Mouse (Mus musculus) lung, embryonic 15.5 days (tissue): ENCODE results near the gene Mfsd9. TPM values are rescaled to one million over a fixed set of nuclear protein-coding genes. Genes with fewer than 3 reads are reported as not detected.
A peak's percentile ranks its signal among the peaks of the same experiment; 100 is the strongest.

Experiments used
- ATAC-seq: fragments of 200-750 bp; cut with Nextera tagmentation; 2 replicates; pipeline ENCODE4 v1.8.0; 2017; ENCODE audit warnings: moderate number of reproducible peaks, borderline replicate concordance; ENCODE audit not compliant: low FRiP score, low TSS enrichment; ENCODE audit errors: extremely low read depth
- H3K27ac ChIP-seq: fragments of 300-500 bp; sonication (generic); 2 replicates; pipeline ENCODE4 v1.5.1; 2015; ENCODE audit warnings: moderate library complexity, mild to moderate bottlenecking, inconsistent platforms
- H3K27me3 ChIP-seq: fragments of 300-500 bp; sonication (generic); 2 replicates; pipeline ENCODE4 v1.6.1; 2015; ENCODE audit warnings: inconsistent platforms
- H3K36me3 ChIP-seq: fragments of 300-500 bp; sonication (generic); 2 replicates; pipeline ENCODE4 v1.6.1; 2015; ENCODE audit warnings: inconsistent platforms
- H3K4me1 ChIP-seq: fragments of 300-500 bp; sonication (generic); 2 replicates; pipeline ENCODE4 v1.6.1; 2015; ENCODE audit warnings: inconsistent platforms
- H3K4me2 ChIP-seq: fragments of 300-500 bp; sonication (generic); 2 replicates; pipeline ENCODE4 v1.6.1; 2015; ENCODE audit warnings: inconsistent platforms, mild to moderate bottlenecking, moderate library complexity
- H3K4me3 ChIP-seq: fragments of 300-500 bp; sonication (generic); 2 replicates; pipeline ENCODE4 v1.5.1; 2015; ENCODE audit warnings: mild to moderate bottlenecking, inconsistent platforms
- H3K9ac ChIP-seq: fragments of 300-500 bp; sonication (generic); 2 replicates; pipeline ENCODE4 v1.6.1; 2015; ENCODE audit warnings: inconsistent platforms
- H3K9me3 ChIP-seq: fragments of 300-500 bp; sonication (generic); 2 replicates; pipeline ENCODE4 v1.6.1; 2016; ENCODE audit warnings: inconsistent platforms
- WGBS: fragments of 180-500 bp; shearing (Covaris S2); methylation state at CpG from one replicate; pipeline ENCODE4 v1.1.7; 2015; 5-methylcytosine and 5-hydroxymethylcytosine counted together
- polyA plus RNA-seq: library from polyadenylated mRNA; unstranded; fragments of >200 nt; fragmentation: Nextera tagmentation; extraction: Ambion mirVana; gene quantifications from 2 replicates; pipeline ENCODE4 v1.2.1, GENCODE M21; 2015

The Mfsd9 gene
- polyA plus RNA-seq, 1 experiment from 2014 or later = 3.3 TPM

GRCm38 (mm10) chr1:40804118-40804517 is 13.6 kb upstream of the Mfsd9 start:
- Histone ChIP-seq H3K36me3 (no peaks in the 10 kb centered on the region), H3K4me2 (no peak overlapping the region), H3K4me3 (no peak overlapping the region), H3K4me1 (no peaks in the 10 kb centered on the region), H3K9me3 (no peaks in the 10 kb centered on the region), H3K27me3 (no peaks in the 10 kb centered on the region), H3K9ac (no peak overlapping the region), H3K27ac (no peak overlapping the region)
- ATAC-seq = no peak
- WGBS = 80% methylated on average over 12 of the region's 12 CpGs

- ATAC-seq = no peak
- 18% methylated on average over 3 of the region's 3 CpGs for WGBS
Observed at GRCm38 (mm10) chr1:40802759-40803158, 12.3 kb upstream of the Mfsd9 start.

GRCm38 (mm10) chr1:40800908-40801307 is 10.4 kb upstream of the Mfsd9 start:
- Histone ChIP-seq H3K4me1 (no peaks in the 10 kb centered on the region), H3K9me3 (no peaks in the 10 kb centered on the region), H3K27ac (no peak overlapping the region), H3K4me3 (no peak overlapping the region), H3K27me3 (no peaks in the 10 kb centered on the region), H3K4me2 (no peak overlapping the region), H3K9ac (no peak overlapping the region), H3K36me3 (no peaks in the 10 kb centered on the region)
- ATAC-seq = no peak
- WGBS = 72% methylated on average over 5 of the region's 5 CpGs

More at GRCm38 (mm10) chr1:40802759-40803158, 12.3 kb upstream of the Mfsd9 start:
- Histone ChIP-seq H3K27ac (no peak overlapping the region), H3K4me2 (no peak overlapping the region), H3K27me3 (no peaks in the 10 kb centered on the region), H3K4me1 (no peaks in the 10 kb centered on the region), H3K9me3 (no peaks in the 10 kb centered on the region), H3K36me3 (no peaks in the 10 kb centered on the region), H3K4me3 (no peak overlapping the region), H3K9ac (no peak overlapping the region)

- H3K27ac ChIP-seq = no peak overlapping the region
- H3K4me3 ChIP-seq = no peak overlapping the region
- WGBS = 90% methylated on average over 8 of the region's 8 CpGs
- H3K36me3 ChIP-seq = no peaks in the 10 kb centered on the region
- no peak for ATAC-seq
- no peak overlapping the region for H3K9ac ChIP-seq
- H3K27me3 ChIP-seq = no peaks in the 10 kb centered on the region
- H3K4me2 ChIP-seq = no peak overlapping the region
- H3K9me3 ChIP-seq = no peaks in the 10 kb centered on the region
- H3K4me1 ChIP-seq = no peaks in the 10 kb centered on the region
Observed at GRCm38 (mm10) chr1:40799121-40799520, 8.6 kb upstream of the Mfsd9 start.

- Histone ChIP-seq H3K27me3 (no peaks in the 10 kb centered on the region), H3K4me1 (no peaks in the 10 kb centered on the region), H3K36me3 (no peaks in the 10 kb centered on the region), H3K4me3 (no peak overlapping the region), H3K27ac (no peak overlapping the region), H3K9ac (no peak overlapping the region), H3K9me3 (no peaks in the 10 kb centered on the region), H3K4me2 (no peak overlapping the region)
- ATAC-seq = no peak
- 18% methylated on average over 5 of the region's 5 CpGs for WGBS
Observed at GRCm38 (mm10) chr1:40797348-40797747, 6.9 kb upstream of the Mfsd9 start.

GRCm38 (mm10) chr1:40795508-40795907 is 5.0 kb upstream of the Mfsd9 start:
- no peaks in the 10 kb centered on the region for H3K27me3 ChIP-seq
- ATAC-seq = no peak
- 92% methylated on average over 1 of the region's 1 CpGs for WGBS

GRCm38 (mm10) chr1:40789666-40790233 is 737 bp downstream of the Mfsd9 start:
- Histone ChIP-seq H3K36me3 (no peaks in the 10 kb centered on the region), H3K27me3 (no peaks in the 10 kb centered on the region), H3K27ac (no peak overlapping the region), H3K4me2 (peak overlapping the region; percentile 58), H3K9ac (no peak overlapping the region; the same call in 1 of the 2 replicates), H3K4me3 (peak overlapping the region; percentile 72), H3K4me1 (no peaks in the 10 kb centered on the region), H3K9me3 (no peaks in the 10 kb centered on the region)
- 48% methylated on average over 5 of the region's 5 CpGs for WGBS
- no peak for ATAC-seq

More at GRCm38 (mm10) chr1:40795508-40795907, 5.0 kb upstream of the Mfsd9 start:
- Histone ChIP-seq H3K9ac (no peak overlapping the region), H3K4me2 (no peak overlapping the region), H3K36me3 (no peaks in the 10 kb centered on the region), H3K4me3 (no peak overlapping the region), H3K27ac (no peak overlapping the region), H3K4me1 (no peaks in the 10 kb centered on the region), H3K9me3 (no peaks in the 10 kb centered on the region)

- Histone ChIP-seq H3K4me2 (no peak overlapping the region), H3K4me3 (no peak overlapping the region), H3K36me3 (no peaks in the 10 kb centered on the region), H3K4me1 (no peaks in the 10 kb centered on the region), H3K9ac (no peak overlapping the region), H3K27ac (no peak overlapping the region), H3K9me3 (no peaks in the 10 kb centered on the region), H3K27me3 (no peaks in the 10 kb centered on the region)
- WGBS = 82% methylated on average over 6 of the region's 6 CpGs
- no peak for ATAC-seq
Observed at GRCm38 (mm10) chr1:40788956-40789355, 1.5 kb downstream of the Mfsd9 start.

GRCm38 (mm10) chr1:40785876-40786445 is 4.5 kb downstream of the Mfsd9 start:
- H3K9ac ChIP-seq = no peak overlapping the region
- 76% methylated on average over 11 of the region's 11 CpGs for WGBS
- H3K9me3 ChIP-seq = no peaks in the 10 kb centered on the region
- H3K4me2 ChIP-seq = no peak overlapping the region
- H3K36me3 ChIP-seq = no peaks in the 10 kb centered on the region
- no peaks in the 10 kb centered on the region for H3K4me1 ChIP-seq
- ATAC-seq = no peak
- no peak overlapping the region for H3K4me3 ChIP-seq
- no peak overlapping the region for H3K27ac ChIP-seq
- no peaks in the 10 kb centered on the region for H3K27me3 ChIP-seq

GRCm38 (mm10) chr1:40784306-40784705 is 6.2 kb downstream of the Mfsd9 start:
- no peaks in the 10 kb centered on the region for H3K36me3 ChIP-seq
- H3K4me2 ChIP-seq = no peak overlapping the region
- no peaks in the 10 kb centered on the region for H3K9me3 ChIP-seq
- H3K27me3 ChIP-seq = no peaks in the 10 kb centered on the region
- no peaks in the 10 kb centered on the region for H3K4me1 ChIP-seq
- no peak overlapping the region for H3K27ac ChIP-seq
- WGBS = 88% methylated on average over 9 of the region's 9 CpGs
- no peak overlapping the region for H3K9ac ChIP-seq
- H3K4me3 ChIP-seq = no peak overlapping the region
- no peak for ATAC-seq

GRCm38 (mm10) chr1:40783450-40783849 is 7.0 kb downstream of the Mfsd9 start:
- Histone ChIP-seq H3K4me3 (no peak overlapping the region), H3K9ac (no peak overlapping the region), H3K4me1 (no peaks in the 10 kb centered on the region), H3K36me3 (peaks cover 8% of the 10 kb centered on the region; the same call in 1 of the 2 replicates), H3K4me2 (no peak overlapping the region), H3K27me3 (no peaks in the 10 kb centered on the region), H3K9me3 (no peaks in the 10 kb centered on the region), H3K27ac (no peak overlapping the region)
- no peak for ATAC-seq
- WGBS = 91% methylated on average over 7 of the region's 7 CpGs

GRCm38 (mm10) chr1:40776763-40777162 is 13.7 kb downstream of the Mfsd9 start:
- Histone ChIP-seq H3K27me3 (no peaks in the 10 kb centered on the region), H3K9ac (no peak overlapping the region), H3K9me3 (no peaks in the 10 kb centered on the region), H3K4me3 (no peak overlapping the region), H3K4me1 (no peaks in the 10 kb centered on the region), H3K4me2 (no peak overlapping the region), H3K27ac (no peak overlapping the region), H3K36me3 (peaks cover 8% of the 10 kb centered on the region; the same call in 1 of the 2 replicates)
- 72% methylated on average over 3 of the region's 3 CpGs for WGBS
- no peak for ATAC-seq
